Mouse (Mus musculus) urinary bladder, postnatal 10 days (tissue): Measurements from ENCODE around the gene Olfr131.
"Not testable (repeated sequence)": the region's sequence is repeated elsewhere in the genome, so short reads cannot be mapped to it uniquely, and the experiment has no call there.

Experiments
- DNase-seq: peaks from one replicate; pipeline ENCODE4 v3.0.0; 2022; ENCODE audit warnings: low spot score

Olfr131 gene

DNA sequence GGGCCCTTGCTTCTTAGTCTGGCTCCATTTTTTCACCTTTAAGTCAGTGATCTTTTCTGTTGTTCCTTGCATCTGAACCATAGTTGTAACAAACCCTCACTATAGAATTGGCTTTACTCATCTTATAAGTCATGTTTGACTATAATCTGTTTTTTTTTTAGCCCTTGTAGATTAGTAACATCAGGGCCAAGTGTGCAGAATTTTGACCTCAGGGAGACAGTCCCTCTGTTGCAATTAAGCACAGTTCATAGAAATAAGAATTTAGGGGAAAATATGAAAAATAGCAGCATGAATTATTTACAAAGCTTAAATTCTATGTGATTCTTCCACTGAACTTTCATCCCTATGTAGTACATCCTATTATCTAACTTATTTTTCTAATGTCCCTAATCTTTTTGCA, at the start of gene Olfr131:
TSS of gene Olfr131 (minus strand) at position 101 of the 400 bp plus-strand sequence.
- DNase-seq: no peak

- DNase-seq: no peak
These were observed 45.9 kb upstream of the Olfr131 start, which contains the start of gene Olfr132 for GRCm38 (mm10) chr17:38134426-38134825. Gene Olfr132, minus strand, starts transcription at chr17:38134526.

DNA sequence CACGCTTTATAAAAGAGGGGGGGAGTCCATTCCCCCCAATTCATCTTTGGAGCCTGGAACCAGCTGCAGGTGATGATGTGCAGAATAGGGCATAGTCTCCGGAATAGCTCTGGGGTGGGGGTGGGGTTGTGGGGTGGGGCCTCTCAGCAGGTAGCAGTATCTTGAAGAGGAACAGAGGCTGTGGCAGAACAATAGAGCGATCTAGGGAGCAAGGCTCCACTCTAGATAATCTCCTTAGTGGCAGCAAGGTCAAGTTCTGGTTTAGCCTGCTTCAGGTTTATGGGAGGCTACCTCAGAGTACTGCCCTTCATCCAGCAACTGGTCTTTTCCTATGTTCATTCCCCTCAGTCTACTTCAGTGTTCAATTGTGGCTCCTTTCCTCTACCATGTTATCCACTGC, 36.9 kb upstream of the Olfr131 start:
- not testable (repeated sequence) for DNase-seq

DNA sequence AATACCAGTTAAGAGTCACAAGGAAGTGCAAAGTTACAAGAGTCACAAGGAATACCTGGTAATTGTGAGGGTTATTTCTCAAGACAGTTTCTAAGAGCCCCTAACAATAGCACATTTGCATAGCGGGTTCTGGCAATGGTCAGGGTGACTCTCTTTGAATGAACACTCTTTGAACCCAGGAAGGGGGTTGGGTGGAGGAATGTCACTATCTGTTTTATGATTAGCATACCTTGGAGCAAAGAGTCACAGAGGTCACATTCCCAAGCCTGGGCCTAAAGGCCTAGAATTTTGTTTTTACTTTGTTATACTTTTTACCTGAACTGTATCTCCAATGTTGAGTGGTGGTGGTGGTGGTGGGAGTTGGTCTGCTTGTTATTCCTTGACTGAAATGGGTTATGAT, 35.7 kb upstream of the Olfr131 start:
- DNase-seq: not testable (repeated sequence)

DNA sequence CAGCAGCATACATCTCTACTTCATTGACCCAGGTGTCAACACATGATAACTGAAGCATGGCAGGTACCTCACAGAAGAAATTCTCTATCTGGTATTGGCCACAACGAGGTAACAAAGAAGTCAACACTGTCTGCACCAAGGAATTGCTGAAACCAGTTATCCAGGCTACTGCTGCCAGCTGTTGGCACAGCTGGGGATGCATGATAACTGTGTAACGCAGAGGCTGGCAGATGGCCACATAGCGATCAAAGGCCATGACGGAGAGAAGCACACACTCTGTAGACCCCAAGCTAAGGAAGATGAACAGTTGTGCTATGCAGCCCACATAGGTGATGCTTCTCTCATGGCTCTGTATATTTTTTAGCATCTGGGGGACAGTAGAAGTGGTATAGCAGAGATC, 6.1 kb downstream of the Olfr131 start:
- no peak for DNase-seq

GRCm38 (mm10) chr17:38063621-38064020, 24.9 kb downstream of the Olfr131 start, which contains the start of gene Olfr130:
Gene Olfr130, plus strand, starts transcription at chr17:38063921.
- no peak for DNase-seq

DNA sequence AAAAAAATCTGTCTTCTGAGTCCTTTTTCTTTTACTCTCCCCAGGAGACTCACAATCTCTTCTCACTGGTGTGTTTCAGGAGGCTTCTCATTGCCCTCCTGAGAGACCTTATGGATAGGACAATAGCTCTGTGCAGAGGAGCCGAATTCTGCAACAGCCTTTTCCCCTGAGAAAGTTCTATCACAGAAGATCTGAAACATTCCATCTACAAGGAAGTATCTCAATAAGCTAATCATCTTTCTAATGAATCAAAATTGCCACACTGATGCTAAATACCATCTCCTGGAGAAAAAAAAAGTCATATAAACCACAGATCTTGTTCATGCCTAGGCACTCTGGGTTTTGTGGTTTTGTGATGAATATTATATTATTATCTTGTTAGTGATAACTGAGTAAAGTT, 28.5 kb downstream of the Olfr131 start, which contains the start of gene Olfr129:
TSS of gene Olfr129 (minus strand) at position 101 of the 400 bp plus-strand sequence.
- no peak for DNase-seq
